Mouse (Mus musculus) CH12.LX (cell line): ENCODE measurements around the gene Ppp2r2c. TPM values are rescaled to one million over a fixed set of nuclear protein-coding genes. Genes with fewer than 3 reads are reported as not detected.

Source experiments
- DNase-seq: peaks from one replicate; pipeline ENCODE4 v3.0.0-alpha.2; 2013; ENCODE audit errors: extremely low read depth
- H3K27ac ChIP-seq: 2 replicates; pipeline ENCODE4 v1.5.1; 2012; ENCODE audit warnings: low read depth, mild to moderate bottlenecking, control low read depth, moderate library complexity; ENCODE audit not compliant: insufficient read depth
- H3K27me3 ChIP-seq: replicated peaks from 2 replicates; pipeline ENCODE3; 2012; ENCODE audit warnings: inconsistent platforms
- H3K36me3 ChIP-seq, 2 experiments: replicated peaks in 1 of 2; 2 replicates each; pipeline versions ENCODE3 to v1.6.1; 2012; ENCODE audit warnings: inconsistent platforms in 1 of 2, low read length in 1 of 2, mild to moderate bottlenecking in 1 of 2, mixed read lengths in 1 of 2, moderate library complexity in 1 of 2; ENCODE audit not compliant: control insufficient read depth in 1 of 2, insufficient read depth in 1 of 2
- H3K4me1 ChIP-seq, 2 experiments: 2 replicates each; pipeline ENCODE4 v1.6.1; 2012; ENCODE audit warnings: inconsistent platforms in 1 of 2, moderate library complexity in 1 of 2; ENCODE audit not compliant: insufficient read depth in 2 of 2, control insufficient read depth in 1 of 2
- H3K4me2 ChIP-seq: 2 replicates; pipeline ENCODE4 v1.6.1; 2012; ENCODE audit warnings: low read depth, mild to moderate bottlenecking, control low read depth; ENCODE audit not compliant: poor library complexity, insufficient read depth, severe bottlenecking
- H3K4me3 ChIP-seq, 3 experiments: fragments of 150-350 bp in 1 of 3; sonication (generic) in 1 of 3; replicated peaks in 1 of 3; 2 replicates each; pipeline versions ENCODE3 to v1.5.1; 2011 to 2012; ENCODE audit warnings: low read depth in 2 of 3, low read length in 2 of 3, mild to moderate bottlenecking in 2 of 3, moderate library complexity in 2 of 3, control low read depth in 1 of 3, improper control_type of control experiment in 1 of 3, inconsistent platforms in 1 of 3, mixed read lengths in 1 of 3; ENCODE audit not compliant: poor library complexity in 1 of 3
- H3K79me2 ChIP-seq: replicated peaks from 2 replicates; pipeline ENCODE4 v1.6.1; 2012; ENCODE audit warnings: mild to moderate bottlenecking, moderate library complexity; ENCODE audit not compliant: control insufficient read depth, poor library complexity, insufficient read depth, severe bottlenecking; ENCODE audit errors: extremely low read depth
- H3K9ac ChIP-seq: 2 replicates; pipeline ENCODE4 v1.6.1; 2012; ENCODE audit warnings: low read depth, mild to moderate bottlenecking, control low read depth, moderate library complexity; ENCODE audit not compliant: insufficient read depth
- H3K9me3 ChIP-seq: replicated peaks from 2 replicates; pipeline ENCODE3; 2012; ENCODE audit warnings: low read length, inconsistent platforms, mixed read lengths
- CHD1 ChIP-seq: IDR thresholded peaks from 2 replicates; pipeline ENCODE4 v1.6.1; 2012; ENCODE audit warnings: low read depth, low read length, improper control_type of control experiment, inconsistent platforms
- CHD2 ChIP-seq: IDR thresholded peaks from 2 replicates; pipeline ENCODE4 v1.6.1; 2011; ENCODE audit warnings: low read length, improper control_type of control experiment
- ELF1 ChIP-seq: IDR thresholded peaks from 2 replicates; pipeline ENCODE4 v1.6.1; 2014; ENCODE audit warnings: low read depth, mild to moderate bottlenecking, inconsistent platforms, low read length, improper control_type of control experiment
- EP300 ChIP-seq: IDR thresholded peaks from 2 replicates; pipeline ENCODE4 v1.6.1; 2011; ENCODE audit warnings: low read length, improper control_type of control experiment
- ETS1 ChIP-seq: conservative IDR thresholded peaks from 2 replicates; pipeline ENCODE4 v1.6.1; 2012; ENCODE audit warnings: low read depth, mild to moderate bottlenecking, inconsistent platforms, low read length, improper control_type of control experiment, moderate library complexity
- HCFC1 ChIP-seq: IDR thresholded peaks from 2 replicates; pipeline ENCODE4 v1.6.1; 2012; ENCODE audit warnings: low read depth, mild to moderate bottlenecking, inconsistent platforms, low read length, improper control_type of control experiment
- JUND ChIP-seq: conservative IDR thresholded peaks from 2 replicates; pipeline ENCODE4 v1.6.1; 2011; ENCODE audit warnings: low read depth, low read length, improper control_type of control experiment
- MEF2A ChIP-seq: IDR thresholded peaks from 2 replicates; pipeline ENCODE4 v1.6.1; 2014; ENCODE audit warnings: low read depth, mild to moderate bottlenecking, inconsistent platforms, low read length, improper control_type of control experiment, borderline replicate concordance
- MXI1 ChIP-seq: IDR thresholded peaks from 2 replicates; pipeline ENCODE4 v1.6.1; 2011; ENCODE audit warnings: mild to moderate bottlenecking, low read depth, low read length, improper control_type of control experiment
- MYC ChIP-seq: IDR thresholded peaks from 2 replicates; pipeline ENCODE4 v1.6.1; 2011; ENCODE audit warnings: low read depth, mild to moderate bottlenecking, improper control_type of control experiment, low read length
- NRF1 ChIP-seq: IDR thresholded peaks from 2 replicates; pipeline ENCODE4 v1.6.1; 2014; ENCODE audit warnings: low read depth, mild to moderate bottlenecking, inconsistent platforms, low read length, improper control_type of control experiment, moderate library complexity
- PAX5 ChIP-seq: IDR thresholded peaks from 2 replicates; pipeline ENCODE4 v1.6.1; 2012; ENCODE audit warnings: low read length, inconsistent platforms, mixed read lengths
- POLR2AphosphoS2 ChIP-seq: IDR thresholded peaks from 2 replicates; pipeline ENCODE4 v1.6.1; 2011; ENCODE audit warnings: low read depth, low read length, improper control_type of control experiment
- RAD21 ChIP-seq: IDR thresholded peaks from 2 replicates; pipeline ENCODE4 v1.6.1; 2011; ENCODE audit warnings: low read depth, mild to moderate bottlenecking, low read length, improper control_type of control experiment, moderate library complexity
- RCOR1 ChIP-seq: conservative IDR thresholded peaks from 2 replicates; pipeline ENCODE4 v1.6.1; 2012; ENCODE audit warnings: low read depth, mild to moderate bottlenecking, inconsistent platforms, low read length, improper control_type of control experiment
- SIN3A ChIP-seq: IDR thresholded peaks from 2 replicates; pipeline ENCODE4 v1.6.1; 2012; ENCODE audit warnings: low read length, improper control_type of control experiment, inconsistent platforms
- TCF12 ChIP-seq: IDR thresholded peaks from 2 replicates; pipeline ENCODE4 v1.6.1; 2014; ENCODE audit warnings: low read depth, mild to moderate bottlenecking, inconsistent platforms, low read length, improper control_type of control experiment
- UBTF ChIP-seq: IDR thresholded peaks from 2 replicates; pipeline ENCODE4 v1.6.1; 2012; ENCODE audit warnings: low read depth, mild to moderate bottlenecking, inconsistent platforms, low read length, improper control_type of control experiment, moderate library complexity
- USF1 ChIP-seq: IDR thresholded peaks from 2 replicates; pipeline ENCODE4 v1.6.1; 2014; ENCODE audit warnings: low read depth, mild to moderate bottlenecking, inconsistent platforms, low read length, improper control_type of control experiment
- ZC3H11A ChIP-seq: IDR thresholded peaks from 2 replicates; pipeline ENCODE4 v1.6.1; 2012; ENCODE audit warnings: low read depth, mild to moderate bottlenecking, inconsistent platforms, low read length, improper control_type of control experiment
- dilution Hi-C: fragments of 300-500 bp; cut with MboI; formaldehyde crosslinking; loops from 2 replicates; pipeline ENCODE4 v1.14.3; 2020; ENCODE audit warnings: low sequenced_read_pairs; ENCODE audit not compliant: extremely low pct_unique_long_range_greater_than_20kb, extremely low pct_ligation_motif_present
- in situ Hi-C: fragments of 300-500 bp; cut with MboI; formaldehyde crosslinking; loops from 3 replicates; pipeline ENCODE4 v1.14.3; 2019; ENCODE audit warnings: low sequenced_read_pairs, low pct_ligation_motif_present, low pct_unique_long_range_greater_than_20kb, mixed read lengths
- polyA plus RNA-seq: library from polyadenylated mRNA; unstranded; fragments of >175 nt; gene quantifications from 2 replicates; pipeline ENCODE4 v1.2.1, GENCODE M21; 2012; ENCODE audit warnings: low read depth; ENCODE audit not compliant: insufficient read length
- total RNA-seq, 2 experiments: library from RNA; depleted of rRNA; stranded (reverse); fragments of 300-350 nt in 1 of 2; fragments of >200 nt in 1 of 2; gene quantifications; 2 replicates each; pipeline ENCODE4 v1.2.3; 2012 to 2014

Gene Ppp2r2c
- total RNA-seq (2012; rRNA removed), result 0.13 and 0.21 TPM in 2 replicates
- total RNA-seq (2014; rRNA removed), result not detected in 2 replicates
- polyA plus RNA-seq, result 0.07 TPM in 1 of 2 replicates, not detected in the other

DNA sequence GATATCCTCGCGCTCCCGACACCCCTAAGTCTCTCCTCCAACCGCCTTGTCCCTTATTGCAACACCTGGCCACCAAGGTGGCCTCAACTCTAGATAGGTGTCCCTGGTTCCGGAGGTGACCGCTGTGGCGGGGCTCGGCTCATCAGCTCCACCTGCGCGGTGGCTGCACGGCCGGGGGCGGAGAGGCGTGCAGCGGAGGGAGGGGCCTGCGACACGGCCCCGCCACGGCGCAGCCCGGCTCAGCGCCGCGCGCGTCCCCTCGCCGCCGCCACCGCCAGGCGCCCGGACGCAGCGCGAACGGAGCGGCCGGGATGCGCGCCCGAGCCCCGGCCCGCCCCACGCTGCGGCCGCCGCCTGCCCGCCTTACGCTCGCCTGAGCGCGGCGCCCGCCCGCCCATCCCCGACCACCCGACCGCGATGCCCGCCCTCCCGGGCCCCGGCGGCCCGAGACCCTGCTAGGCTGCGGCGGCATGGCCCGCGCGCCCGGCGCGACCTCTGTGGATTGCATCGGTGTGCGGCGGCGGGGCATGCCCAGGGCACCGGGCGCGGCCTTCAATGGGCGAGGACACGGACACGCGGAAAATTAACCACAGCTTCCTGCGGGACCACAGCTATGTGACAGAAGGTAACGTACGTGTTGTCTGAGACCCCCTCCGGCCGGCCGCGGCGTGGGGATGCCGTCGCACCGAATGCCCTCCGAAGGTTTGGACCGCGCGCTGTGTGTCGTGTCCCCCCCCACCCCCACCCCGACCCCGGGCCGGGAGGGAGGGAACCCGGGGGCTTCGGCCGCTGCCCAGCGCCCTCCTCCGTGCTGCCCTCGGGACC is at the start of gene Ppp2r2c:
TSS of gene Ppp2r2c (plus strand) at position 248 of the 825 bp plus-strand sequence.
- Histone ChIP-seq H3K36me3 (no peaks in the 10 kb centered on the region), H3K9ac (no peak within 1 kb of the TSS), H3K4me3 (no peak within 1 kb of the TSS), H3K4me1 (no peaks in the 10 kb centered on the region), H3K27ac (no peak within 1 kb of the TSS), H3K27me3 (peaks cover 62% of the 10 kb centered on the region), H3K79me2 (no peaks in the 10 kb centered on the region), H3K9me3 (peaks cover 29% of the 10 kb centered on the region), H3K4me2 (no peak within 1 kb of the TSS)
- TF ChIP-seq CHD1 (no peak), UBTF (no peak), ZC3H11A (no peak), CHD2 (no peak), PAX5 (no peak), TCF12 (no peak), HCFC1 (no peak), NRF1 (no peak)
- in situ Hi-C loops, result no loop called here
- DNase-seq, result no peak
- dilution Hi-C loops, result no loop called here

DNA sequence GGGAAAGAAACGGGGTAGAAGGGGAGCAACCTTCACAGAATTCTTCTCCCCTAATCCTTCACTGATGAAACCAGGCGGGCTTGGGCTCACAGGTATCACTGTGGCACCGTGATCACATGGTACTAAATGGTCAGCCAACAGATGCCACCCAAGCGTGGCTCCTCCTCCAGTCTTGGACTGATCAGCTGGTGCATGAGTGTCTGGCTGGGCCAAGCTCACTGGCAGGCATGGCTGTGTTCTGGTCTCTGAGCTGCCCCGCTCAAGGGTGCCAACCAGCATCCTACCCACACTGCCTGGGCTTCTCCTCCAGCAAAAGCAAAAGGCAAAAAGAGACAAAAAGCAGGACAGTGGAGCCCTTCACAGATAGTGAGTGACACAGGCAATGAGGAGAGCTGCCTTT is 48.6 kb upstream of the Ppp2r2c start:
- no peaks in the 10 kb centered on the region for H3K9me3 ChIP-seq
- no peaks in the 10 kb centered on the region for H3K79me2 ChIP-seq
- H3K9ac ChIP-seq, result no peak overlapping the region
- H3K27me3 ChIP-seq, result no peaks in the 10 kb centered on the region
- H3K4me3 ChIP-seq, result no peak overlapping the region
- peaks cover 9 to 25% of the 10 kb centered on the region in 2 experiments for H3K4me1 ChIP-seq
- dilution Hi-C loops, result no loop called here
- TF ChIP-seq MEF2A, result no peak
- TF ChIP-seq ELF1, result no peak
- no peak for TF ChIP-seq USF1
- no peak for TF ChIP-seq EP300
- TF ChIP-seq ZC3H11A, result no peak
- TF ChIP-seq RCOR1, result no peak
- TF ChIP-seq MXI1, result no peak
- TF ChIP-seq POLR2AphosphoS2, result no peak
- TF ChIP-seq ETS1, result no peak
- TF ChIP-seq MYC, result no peak
- no peak for TF ChIP-seq JUND
- TF ChIP-seq NRF1, result no peak
- TF ChIP-seq SIN3A, result no peak
- TF ChIP-seq RAD21, result no peak
- TF ChIP-seq, all 38 proteins: peak for 0
- no peak for DNase-seq
- Histone ChIP-seq H3K4me2 (no peak overlapping the region), H3K27ac (no peak overlapping the region), H3K36me3 (peaks cover 89 to 99% of the 10 kb centered on the region in 2 experiments)
- in situ Hi-C loops, result no loop called here
